Mouse (Mus musculus): ENCODE results near the gene Padi1.

DNA sequence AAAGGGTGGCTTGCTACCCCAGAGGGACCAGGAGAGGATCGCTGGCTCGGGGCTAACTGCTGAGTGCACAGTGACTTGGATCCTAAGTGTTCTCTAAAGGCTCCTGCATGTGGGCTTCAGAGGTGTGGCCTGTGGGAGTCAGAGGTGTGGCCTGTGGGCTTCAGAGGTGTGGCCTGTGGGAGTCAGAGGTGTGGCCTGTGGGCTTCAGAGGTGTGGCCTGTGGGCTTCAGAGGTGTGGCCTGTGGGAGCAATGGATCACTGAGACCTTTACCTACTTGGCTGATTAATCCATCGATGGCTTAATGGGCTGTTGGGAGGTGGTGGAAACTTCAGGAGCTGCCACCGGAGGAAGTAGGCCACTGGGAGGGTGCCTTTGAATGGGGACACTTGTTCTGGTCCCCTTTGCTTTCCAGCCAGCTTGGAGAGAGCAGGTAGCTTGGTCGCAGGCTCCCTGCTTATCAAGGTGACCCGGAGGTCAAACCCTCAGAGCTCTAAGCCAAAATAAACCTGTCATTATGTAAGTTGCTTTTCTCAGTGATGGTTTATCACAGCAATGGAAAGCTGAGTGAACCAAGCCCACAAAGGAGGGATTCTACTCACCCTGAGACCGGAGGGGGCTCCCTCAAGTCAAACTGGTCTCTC is 14.7 kb upstream of the Padi1 start:
- TF ChIP-seq CTCF (conservative IDR thresholded peaks at IDR 0.05; ENCODE audit: low read length), result no peak
- TF ChIP-seq NANOG (IDR thresholded peaks at IDR 0.05; ENCODE audit: borderline replicate concordance, low read length), result no peak
